Mouse (Mus musculus) gonadal fat pad, adult 2 months (tissue): ENCODE data around the gene Cryzl2. TPM values are rescaled to one million over a fixed set of nuclear protein-coding genes. Genes with fewer than 3 reads are reported as not detected.

Experiments used
- DNase-seq: peaks from one replicate; pipeline ENCODE4 v3.0.0-alpha.2; 2012; ENCODE audit warnings: low read depth
- polyA plus RNA-seq: library from polyadenylated mRNA; depleted of rRNA; stranded (reverse); fragments of >200 nt; gene quantifications from 2 replicates; pipeline ENCODE4 v1.2.3, GENCODE M21; 2012

Gene Cryzl2
- polyA plus RNA-seq, 1 experiment: 32.2 TPM

DNA sequence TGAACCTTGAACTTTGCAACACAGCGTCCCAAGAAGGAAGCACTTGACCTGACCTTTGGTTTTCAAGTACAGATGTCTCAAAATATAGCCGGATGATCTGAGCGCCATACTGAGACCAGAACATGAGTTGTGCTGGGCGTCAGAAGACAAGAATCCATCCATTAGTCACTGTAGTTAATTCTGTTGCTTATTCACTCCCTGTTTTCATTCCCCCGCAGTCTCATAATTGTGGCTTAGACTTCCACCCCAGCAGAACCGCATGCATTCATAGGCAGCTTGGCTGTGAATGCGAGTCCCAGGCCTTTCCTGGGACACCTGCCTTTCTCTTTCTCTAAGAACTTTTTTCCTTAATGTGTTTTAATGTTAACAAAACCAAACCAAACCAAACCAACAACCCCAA lies 14.3 kb downstream of the Cryzl2 start:
- DNase-seq: no peak

DNA sequence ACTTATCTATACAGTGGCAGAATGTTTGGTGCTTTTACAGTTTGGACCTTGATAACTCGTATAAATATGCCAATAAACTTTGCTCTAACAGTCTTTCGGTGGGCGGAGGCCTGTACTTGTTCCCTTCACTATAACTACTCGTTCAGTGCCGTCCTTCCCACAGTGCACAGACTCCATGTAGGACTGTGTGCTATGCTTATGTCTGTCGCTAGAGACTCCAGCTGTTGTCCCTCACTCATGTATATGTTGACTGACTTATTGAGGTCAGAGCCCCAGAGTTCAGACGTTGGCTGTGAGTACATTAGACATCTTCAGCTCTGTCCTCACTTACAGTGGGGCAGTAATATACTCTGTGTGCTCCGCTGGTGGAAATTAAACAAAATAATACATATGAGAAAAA lies 16.5 kb downstream of the Cryzl2 start:
- no peak for DNase-seq

DNA sequence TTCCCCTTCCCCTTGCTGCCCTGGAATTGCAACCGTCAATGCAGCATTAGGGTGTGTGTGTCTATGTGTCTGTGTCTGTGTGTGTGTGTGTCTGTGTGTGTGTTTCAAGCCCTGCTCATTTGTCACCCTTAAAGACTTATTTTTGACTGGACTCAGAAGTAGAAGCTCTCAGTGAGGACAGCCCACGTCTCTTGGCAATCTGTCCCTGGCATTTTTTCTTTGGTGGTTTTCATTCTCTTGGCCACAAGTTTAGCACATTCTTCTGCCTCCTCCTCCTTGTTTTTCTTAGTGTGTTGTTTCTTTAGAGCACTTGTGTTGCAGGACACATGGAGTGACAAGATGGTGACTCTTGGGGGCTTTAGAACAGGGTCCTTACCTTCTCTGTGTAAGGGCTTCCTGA lies 17.9 kb downstream of the Cryzl2 start:
- no peak for DNase-seq

DNA sequence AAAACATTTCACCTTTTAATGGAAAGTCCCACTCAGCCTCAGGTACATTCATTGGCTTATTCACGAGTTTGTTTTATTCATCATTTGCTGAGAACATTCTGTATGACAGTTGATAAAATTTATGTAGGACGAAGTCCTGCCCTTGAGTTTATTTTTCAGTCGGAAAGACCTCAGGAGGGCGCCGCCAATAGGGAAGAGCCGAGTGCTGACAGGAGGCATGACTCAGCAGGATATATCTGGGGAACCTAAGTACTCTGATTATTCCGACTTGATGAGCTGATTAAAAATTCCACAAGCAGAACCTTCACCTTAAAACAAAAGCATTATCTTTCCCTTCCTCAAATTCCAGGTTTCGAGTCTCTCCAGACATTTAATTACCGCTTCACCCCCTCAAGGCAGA lies 21.7 kb downstream of the Cryzl2 start:
- no peak for DNase-seq

DNA sequence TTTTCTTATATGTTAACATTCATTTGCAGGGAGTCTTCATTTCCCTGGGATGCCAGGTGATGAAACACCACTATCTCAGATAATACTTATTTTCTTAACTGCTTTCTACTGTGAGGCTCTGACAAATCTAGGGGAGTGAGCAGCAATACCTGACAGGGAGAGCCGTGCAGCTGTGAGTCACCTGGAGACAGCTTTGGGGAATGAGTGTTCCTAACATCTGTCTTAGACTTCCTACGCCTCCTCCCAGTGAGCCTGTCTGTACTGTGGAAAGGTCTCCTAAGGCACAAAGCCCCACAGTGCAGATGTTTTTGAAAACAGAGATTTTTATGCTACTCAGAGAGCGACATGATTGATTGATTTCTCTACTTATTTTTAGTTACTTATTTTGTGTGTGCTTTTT lies 22.5 kb downstream of the Cryzl2 start:
- DNase-seq: no peak

DNA sequence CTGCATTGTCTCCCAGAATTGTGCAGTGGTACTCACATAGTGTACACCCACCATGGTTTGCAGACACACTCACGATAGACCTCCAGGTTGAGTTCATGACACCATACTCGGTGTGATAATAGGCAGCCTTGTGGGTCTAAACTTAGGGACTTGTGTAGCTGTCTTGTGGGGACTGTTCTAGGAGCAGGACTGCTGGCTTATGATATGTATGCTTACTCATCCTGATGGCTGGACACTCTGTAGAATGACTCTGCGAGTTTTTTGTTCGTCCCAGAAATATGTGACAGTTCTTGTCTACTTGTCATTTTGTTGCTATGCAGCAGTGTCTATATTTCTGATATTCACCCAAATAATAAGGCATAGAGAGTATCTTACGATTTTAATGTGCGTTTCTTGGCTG lies 23.3 kb downstream of the Cryzl2 start:
- DNase-seq: no peak

DNA sequence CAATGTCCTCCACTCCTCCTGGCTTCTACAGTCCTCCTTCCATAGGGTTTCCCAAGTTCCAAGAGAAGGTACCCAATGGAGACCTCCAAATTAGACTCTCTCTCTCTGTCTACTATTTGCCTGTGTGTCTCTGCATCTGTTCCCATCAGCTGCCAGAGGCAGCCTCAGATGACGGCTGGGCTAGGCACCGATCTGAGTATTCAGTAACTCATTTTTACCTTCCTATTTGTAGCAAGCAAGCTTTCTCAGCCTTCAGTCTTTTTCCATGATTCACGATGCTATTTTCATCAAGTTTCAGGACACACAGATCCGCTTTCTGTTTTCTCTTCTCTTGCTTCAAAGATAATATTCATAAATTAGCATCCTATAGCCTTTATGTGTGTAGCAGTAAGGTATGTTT lies 25.8 kb downstream of the Cryzl2 start:
- no peak for DNase-seq

DNA sequence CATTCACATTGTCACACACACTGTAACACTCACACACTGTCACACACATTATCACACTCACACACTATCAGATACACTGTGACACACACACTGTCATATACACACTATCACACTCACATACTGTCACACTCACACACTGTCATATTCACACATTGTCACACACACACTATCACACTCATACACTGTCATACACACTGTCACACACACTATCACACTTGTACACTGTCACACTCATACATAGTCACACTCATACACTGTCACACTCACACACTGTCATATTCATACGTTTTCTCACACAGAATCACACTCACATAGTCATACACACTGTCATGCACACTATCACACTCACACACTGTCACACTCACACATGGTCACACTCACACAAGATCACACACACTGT lies 42.3 kb downstream of the Cryzl2 start:
- DNase-seq: no peak

DNA sequence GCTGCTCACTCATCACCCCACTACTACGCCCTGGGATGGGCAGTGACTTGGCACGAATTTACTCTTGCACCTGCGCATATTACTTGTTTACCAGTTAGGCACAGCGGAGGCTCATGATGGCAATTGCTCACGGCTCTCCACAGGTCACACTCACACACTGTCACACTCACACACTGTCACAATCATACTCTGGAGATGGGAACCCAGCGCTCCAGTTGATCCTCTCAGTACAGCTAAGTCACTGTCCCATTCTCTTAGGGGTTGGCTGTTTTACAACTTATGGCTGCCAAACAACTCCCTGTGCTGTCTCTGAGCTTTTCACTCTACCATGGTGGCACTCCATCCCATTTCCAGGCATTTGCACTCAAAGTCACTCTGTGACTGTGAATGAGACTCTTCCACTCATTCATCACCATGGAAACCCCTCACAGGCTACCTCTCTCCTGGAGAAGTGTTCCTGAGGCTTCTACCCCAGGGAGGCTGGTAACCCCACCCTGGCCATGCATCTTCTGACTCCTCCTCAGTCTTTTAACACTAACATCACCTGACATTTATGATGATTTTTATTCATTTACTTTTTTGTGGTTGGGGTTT lies 43.1 kb downstream of the Cryzl2 start:
- no peak for DNase-seq

DNA sequence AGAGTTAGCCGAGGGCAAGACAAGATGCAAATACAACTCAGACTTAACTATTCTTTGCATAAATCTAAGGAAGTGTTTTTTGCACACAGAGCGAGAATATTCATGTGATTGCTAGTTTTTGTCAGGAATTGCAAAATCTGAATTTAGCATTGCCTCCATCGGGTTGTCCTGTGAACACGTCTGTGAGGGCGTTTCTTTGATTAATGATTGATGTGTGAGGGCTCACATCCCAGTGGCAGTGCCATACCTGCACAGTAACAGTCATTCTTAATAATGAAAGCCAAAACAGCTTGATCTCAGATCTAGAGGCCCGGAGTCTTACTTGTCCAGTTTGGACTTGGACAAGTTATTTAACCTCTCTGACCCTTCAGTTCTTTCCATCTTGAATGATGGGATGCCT lies 44.7 kb downstream of the Cryzl2 start:
- DNase-seq: no peak

DNA sequence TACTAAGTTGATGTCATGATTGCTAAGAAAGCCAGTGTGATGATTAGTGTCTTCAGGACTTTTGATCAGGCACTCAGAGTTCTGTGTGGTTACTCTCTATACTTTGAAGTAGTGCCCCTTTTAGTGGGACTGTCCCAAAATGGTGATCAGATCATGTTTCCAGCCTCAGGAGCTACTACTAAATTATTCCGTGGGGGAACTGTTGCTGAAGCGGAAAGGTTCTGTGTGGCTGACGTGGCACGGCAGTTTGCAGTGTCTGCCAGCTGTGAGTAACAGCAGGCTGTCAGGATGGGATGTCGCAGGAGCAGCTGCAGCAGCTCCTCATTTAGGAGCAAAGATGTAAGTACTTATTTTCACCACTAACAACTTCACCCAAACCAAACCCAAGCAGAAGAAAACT lies 48.1 kb downstream of the Cryzl2 start, which contains the start of gene Sec16b:
TSS of gene Sec16b (plus strand) at position 207 of the 400 bp plus-strand sequence.
- no peak for DNase-seq

DNA sequence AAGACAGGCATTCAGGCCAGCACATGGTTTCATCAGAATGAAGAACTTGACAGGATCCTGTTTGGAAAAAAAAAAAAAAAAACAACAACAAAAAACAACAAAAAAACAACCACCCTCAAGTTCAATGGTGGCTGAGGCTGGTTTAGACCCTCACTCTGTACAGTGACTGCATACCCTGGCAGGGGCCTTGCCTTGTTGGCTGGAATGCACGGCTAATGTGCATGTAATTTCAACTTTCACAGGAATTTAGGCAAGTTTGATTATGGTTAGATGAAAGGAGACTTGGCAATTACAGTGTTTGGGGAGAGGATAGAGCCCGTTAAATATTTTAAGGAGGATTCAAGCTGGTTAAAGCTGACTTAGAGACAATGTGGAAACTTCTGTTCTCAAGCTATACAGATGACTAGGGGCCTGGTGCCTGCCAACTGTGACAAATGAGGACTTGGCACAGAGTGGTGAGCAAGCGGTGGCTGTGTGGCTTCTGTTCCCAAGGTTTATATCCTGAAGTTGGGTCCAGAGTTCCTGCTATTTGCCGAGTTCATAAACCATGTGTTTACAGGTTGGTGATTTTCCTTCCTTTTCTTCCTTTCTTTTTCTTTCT lies 48.7 kb downstream of the Cryzl2 start:
- DNase-seq: no peak

DNA sequence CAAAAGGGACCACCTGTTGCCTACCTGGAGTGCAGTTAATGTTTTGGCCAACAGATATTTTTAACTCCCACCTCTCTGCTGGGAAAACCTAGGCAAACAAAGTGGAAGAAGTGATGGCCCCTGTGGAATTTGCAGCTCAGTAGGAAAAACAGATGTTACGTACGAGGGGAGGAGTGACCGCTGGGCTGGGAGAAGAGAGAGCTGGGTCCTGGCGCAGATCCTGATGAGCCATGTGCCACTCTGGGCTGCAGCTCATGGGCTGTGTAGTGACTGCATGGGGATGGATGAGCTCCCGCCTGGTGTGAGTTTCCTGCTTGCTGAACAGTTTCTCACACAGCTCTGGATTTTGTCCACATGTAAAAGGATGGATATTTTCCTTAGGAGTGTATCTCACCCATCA lies 49.4 kb downstream of the Cryzl2 start:
- DNase-seq: no peak

DNA sequence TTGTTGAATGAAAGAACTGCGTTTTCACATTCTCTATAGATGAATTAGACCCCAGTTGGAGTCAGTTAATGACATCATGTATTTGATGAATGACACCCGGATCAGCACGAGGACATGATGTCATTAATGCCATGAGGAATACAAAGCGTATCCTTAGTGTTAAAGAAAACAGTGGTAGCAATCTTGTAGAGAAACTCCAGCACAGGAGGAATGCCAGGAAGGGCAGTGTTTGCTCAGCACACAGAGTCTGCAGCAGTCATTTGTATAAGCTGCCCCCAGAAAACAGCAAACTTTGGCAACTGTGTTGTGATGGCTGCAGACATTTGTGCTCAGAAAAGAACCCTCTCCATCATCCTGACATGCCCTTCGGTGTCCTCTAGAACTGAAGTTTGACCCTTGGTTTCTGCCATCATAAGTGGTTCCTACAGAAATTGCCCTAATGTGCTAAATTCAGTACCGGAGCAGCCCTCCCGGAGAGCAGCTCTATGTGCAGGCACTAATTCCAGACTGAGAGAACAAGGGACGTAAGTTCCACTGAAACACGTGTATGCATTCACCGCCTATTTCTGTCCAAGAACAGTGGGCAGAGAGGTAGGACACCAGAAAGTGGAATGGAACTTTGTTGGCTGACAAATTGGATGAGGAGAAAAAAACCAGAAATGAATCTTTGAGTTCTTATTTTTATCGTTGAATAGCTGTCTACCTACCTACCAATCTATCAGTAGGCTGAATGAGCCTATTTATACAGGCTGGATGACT lies 54.5 kb downstream of the Cryzl2 start:
- DNase-seq: no peak

DNA sequence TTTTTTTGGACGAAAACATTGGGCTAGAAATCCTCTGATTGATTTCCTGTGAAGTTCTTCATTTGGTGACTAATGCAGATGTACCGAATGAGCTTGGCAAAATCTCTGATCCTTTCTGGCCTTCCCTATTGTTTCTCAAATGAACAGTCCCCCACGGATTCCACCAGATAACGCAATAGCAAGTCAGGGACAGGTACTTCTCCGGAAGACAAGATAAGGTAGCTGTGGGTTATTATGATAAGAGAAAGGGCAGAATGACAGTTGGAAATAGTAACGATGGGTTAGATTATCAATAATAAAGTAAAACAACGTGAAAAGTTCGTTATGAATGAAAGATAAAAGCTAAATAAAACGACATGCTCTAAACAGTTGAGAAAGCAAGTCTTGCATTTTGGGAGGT lies 55.2 kb downstream of the Cryzl2 start:
- DNase-seq: no peak

DNA sequence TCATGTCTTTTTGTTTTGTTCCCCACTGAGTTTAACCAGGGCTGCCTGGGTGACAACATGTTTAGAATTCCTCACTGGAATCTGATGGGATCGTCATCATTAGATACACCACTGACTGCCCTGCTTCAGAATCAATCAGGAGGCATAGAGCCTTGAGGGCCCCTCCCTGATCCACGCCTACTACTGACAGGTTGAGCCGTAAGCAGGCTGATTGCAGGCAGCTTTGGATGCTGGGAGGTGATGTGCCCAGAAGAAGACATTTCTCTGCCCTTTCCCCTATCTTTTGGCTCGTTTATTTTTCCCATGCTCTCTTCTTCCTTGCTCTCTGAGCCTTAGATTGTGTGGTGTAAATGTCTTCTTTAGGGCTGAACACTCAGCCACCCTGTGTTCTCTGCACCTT lies 55.9 kb downstream of the Cryzl2 start:
- no peak for DNase-seq

DNA sequence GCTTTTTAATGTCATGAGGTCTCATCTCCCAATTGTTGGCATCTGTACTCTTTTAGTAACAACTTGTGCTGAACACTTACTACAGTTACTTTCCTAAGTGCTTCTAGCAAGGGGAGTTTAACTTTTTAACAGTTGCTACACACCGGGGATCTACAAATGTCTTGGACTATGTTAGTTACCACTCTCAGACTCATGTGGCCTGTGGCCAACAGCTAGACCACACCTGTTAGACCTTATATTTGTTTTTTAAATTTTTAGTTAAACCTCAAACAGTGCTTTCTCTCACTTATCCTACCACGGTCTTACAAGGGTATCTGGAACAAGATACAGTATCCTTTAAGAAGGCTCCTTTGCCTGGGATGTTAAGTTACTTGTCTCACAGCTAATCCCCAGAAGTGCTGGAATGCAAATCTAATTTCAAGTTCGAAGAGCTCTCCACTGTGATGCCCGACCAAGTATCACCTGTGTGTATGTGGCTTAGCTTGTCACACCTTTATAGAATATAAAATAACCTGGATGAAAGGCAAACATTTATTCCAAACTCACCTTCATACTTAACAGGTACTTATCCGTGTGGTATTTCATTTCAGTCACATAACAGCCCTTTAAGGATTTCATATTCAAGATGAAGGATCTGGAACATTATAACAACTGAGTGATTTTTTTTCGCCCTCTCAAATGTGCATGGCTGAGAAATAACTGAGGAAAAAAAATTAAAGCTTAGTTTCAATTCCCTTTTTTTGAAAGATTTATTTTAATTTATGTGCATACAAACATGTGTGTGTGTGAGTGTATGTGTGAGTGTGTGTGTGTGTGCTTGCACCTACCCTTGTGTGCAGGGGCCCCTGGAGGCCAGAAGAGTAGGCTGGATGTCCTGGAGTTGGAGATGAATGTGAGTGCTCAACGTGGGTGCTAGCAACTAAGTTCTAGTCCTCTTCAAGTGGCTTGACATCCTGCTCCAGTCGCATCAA lies 58.7 kb downstream of the Cryzl2 start:
- DNase-seq: no peak

DNA sequence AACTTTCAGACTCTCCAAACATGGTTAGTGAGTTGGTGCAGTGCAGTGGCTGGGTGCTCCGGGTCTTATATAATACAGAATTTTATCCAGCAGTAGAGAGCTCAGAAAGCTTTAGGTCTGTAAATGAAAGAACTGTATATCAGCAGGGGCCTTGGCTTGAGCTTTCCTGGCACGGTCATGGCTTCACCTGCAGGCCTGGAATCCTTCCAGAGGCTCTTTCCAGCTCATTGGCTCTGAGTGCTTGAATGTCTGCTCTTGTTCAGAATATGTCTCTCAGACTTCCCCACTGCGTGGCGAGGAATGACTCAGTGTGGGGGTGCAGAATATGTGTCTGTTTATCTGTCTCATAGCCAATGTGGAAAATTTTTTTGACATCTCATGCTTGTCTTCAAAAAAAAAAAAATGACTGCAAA lies 59.7 kb downstream of the Cryzl2 start:
- DNase-seq: no peak

DNA sequence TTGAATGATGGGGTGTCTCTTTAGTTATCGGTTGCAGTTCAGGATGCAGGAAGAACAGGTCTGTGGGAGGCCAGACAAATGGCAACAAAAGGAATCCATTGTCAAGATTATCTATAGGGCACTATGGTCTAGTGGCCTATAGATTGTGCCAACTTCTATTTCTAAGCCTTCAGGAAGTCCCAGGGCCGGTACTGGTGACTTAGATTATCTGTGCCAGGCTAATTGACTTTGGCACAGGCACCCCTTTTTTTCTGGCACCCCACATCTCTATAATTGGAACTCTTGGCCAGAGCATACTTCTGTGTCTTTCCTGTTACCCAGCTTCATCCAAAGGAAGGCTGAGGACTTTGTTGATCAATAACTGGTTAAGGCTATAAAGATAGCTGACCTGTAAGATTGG lies 61.0 kb downstream of the Cryzl2 start:
- DNase-seq: no peak

DNA sequence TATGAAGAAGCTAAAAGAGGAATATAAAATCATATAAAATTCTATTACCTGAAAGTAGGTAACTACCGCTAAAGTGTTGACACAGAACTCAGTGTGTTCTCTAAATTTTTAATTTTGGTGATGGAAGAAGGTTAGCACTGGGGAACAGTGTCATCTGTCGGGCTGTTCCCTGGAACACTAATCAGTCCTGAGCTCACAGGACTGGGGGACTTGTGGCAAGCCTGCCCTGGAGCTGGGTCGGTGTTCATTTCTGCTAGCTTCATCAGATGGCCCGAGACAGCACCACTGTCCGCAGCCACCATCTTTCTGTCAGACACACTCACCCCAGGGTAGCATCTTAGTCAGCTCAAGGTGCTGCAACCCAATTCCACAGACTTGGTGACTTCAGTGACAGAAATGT lies 63.9 kb downstream of the Cryzl2 start:
- DNase-seq: no peak

DNA sequence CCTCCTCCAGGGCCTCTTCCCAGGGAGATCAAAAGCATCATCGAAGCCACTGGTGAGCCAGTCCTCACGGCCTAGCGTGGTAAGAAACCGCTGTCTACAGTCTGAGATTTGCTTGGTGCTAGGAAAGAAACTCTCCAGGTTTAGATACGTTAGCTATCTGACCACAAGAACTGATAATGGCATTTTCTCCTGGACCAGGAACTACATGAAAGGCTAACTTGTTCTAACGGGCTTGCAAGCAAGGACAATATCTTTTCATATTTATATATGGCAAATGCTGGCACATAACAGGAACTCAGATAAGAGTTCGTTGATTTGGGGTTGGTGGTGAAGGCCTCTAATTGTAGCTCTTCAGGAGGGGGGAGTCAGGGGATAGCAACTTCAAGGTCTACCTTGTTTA lies 66.4 kb downstream of the Cryzl2 start:
- no peak for DNase-seq

DNA sequence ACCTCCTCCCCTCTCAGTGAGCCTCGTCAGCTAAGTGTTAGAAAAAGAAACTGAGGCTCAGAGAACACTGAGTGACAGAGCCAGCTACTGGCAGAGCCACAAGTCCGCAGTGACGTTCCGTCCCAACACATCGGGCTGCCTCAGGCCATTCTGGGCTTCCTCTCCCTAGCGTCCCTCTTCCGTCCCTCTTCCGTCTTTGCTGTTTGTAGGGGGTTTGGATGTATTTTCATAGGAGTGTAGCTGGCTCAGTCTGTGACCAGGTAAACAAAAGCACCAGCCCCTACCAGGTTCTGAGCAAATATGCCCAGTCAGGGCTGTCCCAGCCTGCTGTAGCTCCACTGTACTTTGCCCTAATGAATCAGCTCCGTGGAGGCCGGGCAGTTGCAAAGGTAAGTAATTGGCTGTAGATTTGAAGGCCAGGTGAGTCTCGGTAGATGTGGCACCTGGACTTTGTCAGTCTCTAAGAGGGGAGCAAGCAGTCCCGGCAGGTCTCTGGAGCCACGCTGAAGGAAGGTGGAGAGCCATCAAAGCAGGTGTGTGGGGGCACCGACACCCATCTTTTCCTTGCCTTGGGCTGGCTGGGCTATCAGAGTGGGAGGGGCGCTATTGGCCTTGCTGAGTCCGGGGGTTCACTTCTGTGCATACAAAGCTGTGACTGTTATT lies 67.4 kb downstream of the Cryzl2 start:
- no peak for DNase-seq
